Mouse (Mus musculus) liver, postnatal 0 days (tissue): ENCODE data around the gene Pde4dip. TPM values are rescaled to one million over a fixed set of nuclear protein-coding genes. Genes with fewer than 3 reads are reported as not detected.

Experiments used
- ATAC-seq: fragments of 200-750 bp; cut with Nextera tagmentation; 2 replicates; pipeline ENCODE4 v1.8.0; 2017; ENCODE audit warnings: mild to moderate bottlenecking, moderate library complexity
- DNase-seq: peaks from one replicate; pipeline ENCODE4 v3.0.0-alpha.2; 2016
- H3K27ac ChIP-seq: fragments of 300-500 bp; sonication (generic); 2 replicates; pipeline ENCODE4 v1.5.1; 2014; ENCODE audit warnings: antibody characterized with exemption, moderate library complexity, mild to moderate bottlenecking, low read depth
- H3K27me3 ChIP-seq: fragments of 300-500 bp; sonication (generic); 2 replicates; pipeline ENCODE4 v1.6.1; 2014; ENCODE audit warnings: low read length, control low read depth, mixed read lengths; ENCODE audit not compliant: insufficient read depth
- H3K36me3 ChIP-seq: fragments of 300-500 bp; sonication (generic); replicated peaks from 2 replicates; pipeline ENCODE4 v1.6.1; 2014; ENCODE audit warnings: mild to moderate bottlenecking, control low read depth, low read length, moderate library complexity, mixed read lengths; ENCODE audit not compliant: insufficient read depth
- H3K4me1 ChIP-seq: fragments of 300-500 bp; sonication (generic); 2 replicates; pipeline ENCODE4 v1.6.1; 2014; ENCODE audit warnings: antibody characterized with exemption, mild to moderate bottlenecking, control low read depth; ENCODE audit not compliant: insufficient read depth
- H3K4me2 ChIP-seq: fragments of 300-500 bp; sonication (generic); 2 replicates; pipeline ENCODE4 v1.6.1; 2014; ENCODE audit warnings: low read depth, mild to moderate bottlenecking, low read length, moderate library complexity, mixed read lengths
- H3K4me3 ChIP-seq: fragments of 300-500 bp; sonication (generic); 2 replicates; pipeline ENCODE4 v1.5.1; 2014; ENCODE audit warnings: low read depth, low read length
- H3K9ac ChIP-seq: fragments of 300-500 bp; sonication (generic); replicated peaks from 2 replicates; pipeline ENCODE4 v1.6.1; 2014; ENCODE audit warnings: mild to moderate bottlenecking, moderate library complexity
- H3K9me3 ChIP-seq: fragments of 300-500 bp; sonication (generic); 2 replicates; pipeline ENCODE4 v1.6.1; 2016; ENCODE audit warnings: mild to moderate bottlenecking, control low read depth, low read length, mixed read lengths
- CTCF ChIP-seq: sonication (generic); IDR thresholded peaks from 2 replicates; pipeline ENCODE4 v1.5.1; 2016; ENCODE audit warnings: antibody characterized with exemption, low read depth
- EP300 ChIP-seq: IDR thresholded peaks from 2 replicates; pipeline ENCODE4 v1.6.1; 2016; ENCODE audit warnings: antibody characterized with exemption, low read depth, mild to moderate bottlenecking
- WGBS: fragments of 180-500 bp; shearing (Covaris S2); extraction: QIAGEN DNeasy Blood & Tissue Kit; methylation state at CpG from one replicate; pipeline ENCODE4 v1.1.7; 2014; ENCODE audit not compliant: insufficient replicate concordance; 5-methylcytosine and 5-hydroxymethylcytosine counted together
- polyA plus RNA-seq: library from polyadenylated mRNA; unstranded; fragments of >200 nt; fragmentation: Nextera tagmentation; extraction: Ambion mirVana; gene quantifications from 2 replicates; pipeline ENCODE4 v1.2.1, GENCODE M21; 2015

Pde4dip gene
- polyA plus RNA-seq, 1 experiment from 2014 or later: 8.1 TPM

GRCm38 (mm10) chr3:97818383-97818982 is 70.0 kb downstream of the Pde4dip start:
- Histone ChIP-seq H3K27ac (peak overlapping the region; percentile 55; the same call in 1 of the 2 replicates), H3K4me1 (peaks cover 3% of the 10 kb centered on the region; the same call in 1 of the 2 replicates), H3K9ac (no peak overlapping the region), H3K9me3 (no peaks in the 10 kb centered on the region), H3K27me3 (no peaks in the 10 kb centered on the region), H3K36me3 (no peaks in the 10 kb centered on the region), H3K4me3 (no peak overlapping the region), H3K4me2 (peak overlapping the region; percentile 29; the same call in 1 of the 2 replicates)
- DNase-seq (no peak), ATAC-seq (peak; percentile 66)
- TF ChIP-seq CTCF: no peak
- TF ChIP-seq EP300: no peak
- 51% methylated on average over 1 of the region's 1 CpGs for WGBS

GRCm38 (mm10) chr3:97811651-97812399 is 76.7 kb downstream of the Pde4dip start:
- no peak overlapping the region for H3K9ac ChIP-seq
- no peak for DNase-seq
- H3K4me1 ChIP-seq: no peaks in the 10 kb centered on the region; the same call in 1 of the 2 replicates
- WGBS: 37% methylated on average over 7 of the region's 7 CpGs
- no peak overlapping the region for H3K4me2 ChIP-seq
- H3K36me3 ChIP-seq: no peaks in the 10 kb centered on the region
- no peaks in the 10 kb centered on the region for H3K27me3 ChIP-seq
- no peak for TF ChIP-seq CTCF
- TF ChIP-seq EP300: no peak
- H3K27ac ChIP-seq: no peak overlapping the region
- ATAC-seq: no peak
- H3K4me3 ChIP-seq: no peak overlapping the region
- no peaks in the 10 kb centered on the region for H3K9me3 ChIP-seq

- H3K9me3 ChIP-seq: no peaks in the 10 kb centered on the region
- DNase-seq: no peak
- WGBS: 30% methylated on average over 6 of the region's 6 CpGs
- no peak overlapping the region for H3K27ac ChIP-seq
- H3K36me3 ChIP-seq: no peaks in the 10 kb centered on the region
- no peak for TF ChIP-seq CTCF
- TF ChIP-seq EP300: no peak
- H3K4me1 ChIP-seq: no peaks in the 10 kb centered on the region; the same call in 1 of the 2 replicates
- H3K27me3 ChIP-seq: no peaks in the 10 kb centered on the region
- no peak overlapping the region for H3K4me2 ChIP-seq
- ATAC-seq: no peak
- no peak overlapping the region for H3K9ac ChIP-seq
- H3K4me3 ChIP-seq: no peak overlapping the region
These were observed 77.3 kb downstream of the Pde4dip start for GRCm38 (mm10) chr3:97811158-97811557.

GRCm38 (mm10) chr3:97810334-97810733 is 78.2 kb downstream of the Pde4dip start:
- no peaks in the 10 kb centered on the region for H3K36me3 ChIP-seq

GRCm38 (mm10) chr3:97805559-97805958 is 82.9 kb downstream of the Pde4dip start:
- Histone ChIP-seq H3K4me1 (no peaks in the 10 kb centered on the region), H3K9ac (no peak overlapping the region), H3K9me3 (no peaks in the 10 kb centered on the region), H3K4me2 (no peak overlapping the region), H3K27ac (no peak overlapping the region), H3K4me3 (no peak overlapping the region), H3K36me3 (no peaks in the 10 kb centered on the region), H3K27me3 (no peaks in the 10 kb centered on the region)
- WGBS: 80% methylated on average over 2 of the region's 2 CpGs
- no peak for TF ChIP-seq CTCF
- TF ChIP-seq EP300: no peak
- ATAC-seq (no peak), DNase-seq (no peak)

More at GRCm38 (mm10) chr3:97810334-97810733, 78.2 kb downstream of the Pde4dip start:
- H3K4me3 ChIP-seq: no peak overlapping the region
- H3K27me3 ChIP-seq: no peaks in the 10 kb centered on the region
- DNase-seq: no peak
- WGBS: 72% methylated on average over 2 of the region's 2 CpGs
- no peaks in the 10 kb centered on the region for H3K9me3 ChIP-seq
- H3K9ac ChIP-seq: no peak overlapping the region
- H3K4me2 ChIP-seq: no peak overlapping the region
- no peak for ATAC-seq
- TF ChIP-seq CTCF: no peak
- TF ChIP-seq EP300: no peak
- no peaks in the 10 kb centered on the region for H3K4me1 ChIP-seq
- H3K27ac ChIP-seq: no peak overlapping the region

GRCm38 (mm10) chr3:97803675-97804074 is 84.8 kb downstream of the Pde4dip start:
- no peaks in the 10 kb centered on the region for H3K4me1 ChIP-seq

More at GRCm38 (mm10) chr3:97803675-97804074, 84.8 kb downstream of the Pde4dip start:
- no peaks in the 10 kb centered on the region for H3K27me3 ChIP-seq
- H3K36me3 ChIP-seq: no peaks in the 10 kb centered on the region
- H3K27ac ChIP-seq: no peak overlapping the region
- no peak for DNase-seq
- ATAC-seq: no peak
- no peak overlapping the region for H3K9ac ChIP-seq
- no peak overlapping the region for H3K4me3 ChIP-seq
- 70% methylated on average over 3 of the region's 3 CpGs for WGBS
- H3K4me2 ChIP-seq: no peak overlapping the region
- H3K9me3 ChIP-seq: no peaks in the 10 kb centered on the region
- TF ChIP-seq CTCF (no peak), EP300 (no peak)
